Mouse (Mus musculus) c-Kit-positive CD71-negative TER-119-negative erythroid progenitor cells, embryonic 14.5 days (primary cell): Measurements from ENCODE around the gene H2-Ob.
"Not testable (repeated sequence)": the region's sequence is repeated elsewhere in the genome, so short reads cannot be mapped to it uniquely, and the experiment has no call there.

Experiments used
- DNase-seq: peaks from one replicate; pipeline ENCODE4 v3.0.0-alpha.2; 2013; ENCODE audit warnings: low read depth

H2-Ob gene

DNA sequence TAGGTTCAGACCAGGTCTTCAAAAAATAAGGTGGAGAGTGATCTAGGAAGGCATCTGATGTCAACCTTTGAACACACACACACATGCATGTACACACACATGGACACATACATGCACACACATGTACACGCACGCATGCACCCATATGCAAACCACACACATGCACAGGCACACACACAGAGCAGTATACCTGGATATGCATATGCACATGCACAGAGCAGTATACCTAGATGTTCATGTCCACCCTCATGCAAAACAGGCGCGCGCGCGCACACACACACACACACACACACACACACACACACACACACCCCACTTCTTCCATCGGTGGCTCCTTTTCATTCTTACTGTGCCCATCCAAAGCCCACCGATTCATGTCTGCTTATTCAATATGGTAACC is 30.8 kb upstream of the H2-Ob start:
- DNase-seq = no peak

DNA sequence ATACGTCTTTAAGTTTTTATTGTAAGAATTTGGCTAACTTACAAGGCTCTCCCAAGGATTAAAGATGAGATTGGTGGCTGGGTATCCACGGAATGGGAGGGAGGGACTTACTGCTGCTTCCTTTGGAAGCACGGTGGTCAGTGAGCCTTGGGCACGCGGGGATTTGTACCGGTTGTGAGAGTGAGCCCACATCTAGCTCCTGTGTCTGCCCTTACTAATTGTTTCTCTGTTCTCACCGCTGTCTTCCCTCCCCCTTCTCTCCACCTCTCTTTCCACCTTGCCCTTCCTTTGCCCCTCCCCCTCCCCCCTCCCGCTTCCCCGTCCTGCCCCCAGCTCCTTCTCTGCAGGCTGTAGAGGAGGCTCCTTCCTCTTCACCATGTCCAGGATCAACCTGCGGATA is 30.3 kb upstream of the H2-Ob start:
- DNase-seq = no peak

DNA sequence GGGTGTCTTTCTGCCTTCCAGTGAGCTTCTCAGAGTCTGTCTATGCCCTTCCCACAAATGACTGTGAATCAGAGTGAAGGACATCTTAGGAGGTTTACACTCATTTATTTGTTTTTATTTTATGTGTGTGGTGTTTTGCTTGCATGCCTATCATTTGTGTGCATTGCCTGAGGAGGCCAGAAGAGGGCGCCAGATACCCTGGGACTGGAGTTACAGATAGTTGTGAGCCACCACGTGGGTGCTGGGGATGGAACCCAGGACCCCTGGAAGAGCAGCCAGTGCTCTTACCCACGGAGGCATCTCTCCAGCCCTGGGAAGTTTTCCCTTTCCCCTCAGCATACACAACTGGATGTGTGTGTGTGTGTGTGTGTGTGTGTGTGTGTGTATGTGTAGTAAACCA is 29.0 kb upstream of the H2-Ob start:
- no peak for DNase-seq

DNA sequence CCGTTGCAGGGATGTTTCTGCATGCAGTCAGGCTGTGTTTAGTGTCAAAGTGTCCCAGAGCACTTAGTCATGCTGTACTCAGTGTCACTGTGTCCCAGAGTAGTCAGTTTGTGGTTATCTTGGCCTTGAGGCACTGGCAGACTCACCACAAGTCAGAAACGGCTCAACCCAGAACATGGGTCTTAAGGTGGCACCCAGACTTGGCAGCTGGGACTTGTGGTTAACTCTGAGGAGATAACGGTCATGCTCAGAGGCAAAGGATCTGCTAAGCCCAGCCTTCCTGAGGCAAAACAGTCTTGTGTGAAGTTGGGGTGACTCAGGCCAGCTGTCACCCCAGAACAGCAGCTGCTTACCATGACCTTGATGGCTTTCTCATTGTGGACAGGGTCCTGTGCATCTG is 28.1 kb upstream of the H2-Ob start:
- DNase-seq = no peak

DNA sequence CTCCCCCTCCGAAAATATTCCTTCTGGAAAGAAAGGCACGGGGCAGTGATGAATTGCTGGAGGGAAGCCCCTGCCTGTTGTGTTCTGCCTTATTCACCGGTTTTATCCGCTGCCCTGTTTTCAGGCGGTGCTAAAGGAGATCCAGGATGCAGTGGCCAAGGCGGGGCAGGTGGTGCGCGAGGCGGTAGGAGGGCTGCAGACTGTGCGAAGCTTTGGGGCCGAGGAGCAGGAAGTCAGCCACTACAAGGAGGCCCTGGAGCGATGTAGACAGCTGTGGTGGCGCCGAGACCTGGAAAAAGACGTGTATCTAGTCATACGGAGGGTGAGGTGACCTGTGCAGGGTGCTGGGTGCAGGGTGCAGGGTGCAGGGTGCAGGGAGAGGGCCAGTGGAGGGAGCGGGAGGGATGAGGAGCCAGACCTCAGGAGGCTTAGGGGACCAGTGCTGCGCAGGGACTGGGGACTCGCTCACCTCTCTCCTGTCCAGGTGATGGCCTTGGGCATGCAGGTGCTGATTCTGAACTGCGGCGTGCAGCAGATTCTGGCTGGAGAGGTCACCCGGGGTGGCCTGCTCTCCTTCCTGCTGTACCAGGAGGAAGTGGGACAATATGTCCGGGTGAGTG is 26.8 kb upstream of the H2-Ob start:
- DNase-seq = no peak

DNA sequence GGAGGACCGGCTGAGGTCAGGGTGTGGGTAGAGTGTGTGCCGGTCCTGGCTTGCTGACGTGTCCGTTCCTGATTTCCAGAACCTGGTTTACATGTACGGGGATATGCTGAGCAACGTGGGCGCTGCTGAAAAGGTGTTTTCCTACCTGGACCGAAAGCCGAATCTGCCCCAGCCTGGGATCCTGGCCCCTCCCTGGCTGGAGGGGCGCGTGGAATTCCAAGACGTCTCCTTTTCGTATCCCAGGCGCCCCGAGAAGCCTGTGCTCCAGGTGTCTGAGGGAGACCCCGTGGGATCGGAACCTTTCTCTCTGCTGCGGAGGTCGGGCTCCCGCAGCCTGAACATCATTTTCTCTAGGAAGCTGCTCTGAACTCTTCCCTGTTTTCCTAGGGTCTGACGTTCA is 24.8 kb upstream of the H2-Ob start:
- no peak for DNase-seq

DNA sequence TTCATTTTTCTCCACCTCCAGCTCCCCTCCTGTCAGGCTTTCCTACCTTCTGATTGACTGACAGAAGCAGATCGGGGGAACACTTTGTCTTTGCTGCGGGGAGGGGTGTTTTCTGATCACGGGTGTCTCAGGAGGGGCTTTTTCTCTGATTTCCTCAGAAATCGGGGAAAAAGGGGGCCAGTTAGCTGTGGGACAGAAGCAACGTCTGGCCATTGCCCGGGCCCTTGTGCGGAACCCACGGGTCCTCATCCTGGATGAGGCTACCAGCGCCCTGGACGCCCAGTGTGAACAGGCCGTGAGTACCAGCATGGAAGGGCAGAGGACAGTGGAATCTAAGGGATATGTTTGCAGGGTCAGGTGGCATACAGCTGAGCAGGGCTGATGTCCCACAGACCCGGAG is 23.5 kb upstream of the H2-Ob start:
- no peak for DNase-seq

DNA sequence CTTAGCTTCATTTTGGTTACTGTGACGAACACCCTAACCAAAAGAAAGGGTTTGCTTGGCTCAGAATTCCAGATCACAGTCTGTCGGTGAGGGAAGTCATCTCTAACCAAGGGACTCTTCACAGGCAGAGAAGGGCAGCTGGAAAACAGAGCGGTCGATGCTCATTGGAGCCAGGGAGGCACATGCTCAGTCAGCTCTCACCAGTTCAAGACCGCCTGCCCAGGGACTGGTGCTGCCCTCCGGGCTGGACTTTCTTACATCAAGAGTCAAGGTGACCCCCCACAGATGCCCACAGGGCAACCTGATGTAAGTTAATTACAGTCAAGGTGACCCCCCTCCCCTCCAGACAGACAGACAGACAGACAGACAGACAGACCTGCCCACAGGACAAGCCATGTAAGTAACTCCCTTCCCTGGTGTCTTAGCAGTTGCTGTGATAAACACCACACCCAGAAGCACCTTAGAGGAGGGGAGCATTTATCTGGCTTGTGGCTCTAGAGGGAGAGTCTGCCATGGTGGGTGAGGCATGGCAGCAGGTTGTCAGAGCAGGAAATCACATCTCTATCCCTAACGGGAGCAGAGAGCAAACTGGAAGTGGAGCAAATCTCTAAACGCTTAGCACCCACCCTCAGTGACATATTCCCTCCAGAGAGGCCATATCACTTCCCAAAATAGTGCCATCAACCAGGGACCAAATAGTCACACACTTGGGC is 21.3 kb upstream of the H2-Ob start:
- DNase-seq = no peak

DNA sequence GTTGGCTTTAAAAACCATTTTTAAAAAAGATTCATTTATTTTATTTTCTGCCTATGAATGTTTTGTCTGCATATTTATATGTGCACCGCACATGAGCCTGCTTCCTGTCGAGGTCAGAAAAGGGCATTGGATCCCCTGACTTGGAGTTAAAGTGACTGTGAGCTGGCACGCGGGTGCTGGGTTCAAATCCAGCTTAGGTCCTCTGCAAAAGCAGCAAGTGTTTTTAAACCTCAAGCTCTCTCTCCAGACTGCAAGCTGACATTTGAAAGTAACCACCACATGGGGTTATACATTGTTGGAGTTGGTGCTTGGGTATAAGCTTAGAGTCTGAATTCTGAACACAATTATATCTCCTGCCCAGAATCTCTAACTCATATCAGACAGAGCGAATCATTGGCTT is 20.7 kb upstream of the H2-Ob start:
- DNase-seq = no peak

DNA sequence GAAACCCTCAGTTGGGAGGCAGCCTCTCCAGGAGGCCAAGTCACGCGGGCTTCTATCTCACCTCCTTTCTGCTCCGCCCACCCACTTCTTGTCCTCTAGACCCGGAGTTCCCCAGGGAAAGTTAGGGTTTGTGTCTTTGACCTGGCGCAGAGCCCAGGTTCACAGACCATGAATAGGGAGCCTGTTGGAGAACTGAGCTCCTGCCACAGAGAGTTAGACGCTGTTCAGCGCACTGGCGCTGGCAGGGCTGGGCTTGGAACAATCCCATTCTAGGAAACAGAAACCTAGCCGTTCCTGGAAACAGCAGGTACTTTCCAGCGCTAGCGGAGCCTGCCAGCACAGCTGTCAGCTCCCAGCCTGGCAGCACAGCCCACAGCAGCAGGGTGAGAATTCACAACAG is 20.0 kb upstream of the H2-Ob start:
- no peak for DNase-seq

DNA sequence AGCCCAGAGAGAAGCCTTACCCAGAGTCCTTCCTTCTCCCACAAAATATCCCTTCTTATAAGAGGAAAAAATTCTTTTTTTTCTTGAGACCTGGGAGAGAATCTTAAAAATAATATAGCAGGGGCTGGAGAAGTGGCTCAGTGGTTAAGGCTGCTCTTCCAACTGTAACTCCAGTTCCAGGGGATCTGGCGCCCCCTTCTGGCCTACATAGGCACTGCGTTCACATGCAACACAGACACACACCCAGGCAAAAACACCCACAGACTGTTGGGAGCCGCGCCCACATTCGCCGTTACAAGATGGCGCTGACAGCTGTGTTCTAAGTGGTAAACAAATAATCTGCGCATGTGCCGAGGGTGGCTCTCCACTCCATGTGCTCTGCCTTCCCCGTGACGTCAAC is 19.6 kb upstream of the H2-Ob start:
- DNase-seq = not testable (repeated sequence)

DNA sequence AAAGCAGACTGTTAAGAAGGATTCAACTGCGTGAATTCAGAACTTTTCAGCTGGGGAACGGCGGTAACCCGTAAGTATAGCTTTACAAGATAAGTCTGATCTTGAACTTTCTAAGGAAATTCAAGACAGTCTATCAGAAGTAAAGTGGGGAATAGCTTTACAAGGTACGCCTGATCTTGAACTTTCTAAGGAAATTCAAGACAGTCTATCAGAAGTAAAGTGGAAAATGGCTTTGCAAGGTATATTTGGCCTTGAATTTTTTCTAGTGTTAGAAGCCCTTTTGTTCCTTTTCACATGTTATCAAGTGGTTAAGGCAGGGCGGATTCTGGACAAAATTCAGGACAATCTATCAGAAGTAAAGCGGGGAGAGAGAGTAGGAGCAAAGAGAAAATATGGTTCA is 18.9 kb upstream of the H2-Ob start:
- DNase-seq = not testable (repeated sequence)

DNA sequence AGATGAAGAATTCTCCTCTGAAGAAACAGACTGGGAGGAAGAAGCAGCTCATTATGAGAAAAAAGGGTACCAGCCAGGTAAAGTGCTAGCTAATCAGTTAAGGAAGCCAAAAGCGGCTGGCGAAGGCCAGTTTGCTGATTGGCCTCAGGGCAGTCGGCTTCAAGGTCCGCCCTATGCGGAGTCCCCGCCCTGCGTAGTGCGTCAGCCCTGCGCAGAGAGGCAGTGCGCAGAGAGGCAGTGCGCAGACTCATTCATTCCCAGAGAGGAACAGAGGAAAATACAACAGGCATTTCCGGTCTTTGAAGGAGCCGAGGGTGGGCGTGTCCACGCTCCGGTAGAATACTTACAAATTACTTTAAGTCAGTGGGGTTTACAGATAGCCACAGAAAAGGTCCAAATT is 18.3 kb upstream of the H2-Ob start:
- DNase-seq = not testable (repeated sequence)

DNA sequence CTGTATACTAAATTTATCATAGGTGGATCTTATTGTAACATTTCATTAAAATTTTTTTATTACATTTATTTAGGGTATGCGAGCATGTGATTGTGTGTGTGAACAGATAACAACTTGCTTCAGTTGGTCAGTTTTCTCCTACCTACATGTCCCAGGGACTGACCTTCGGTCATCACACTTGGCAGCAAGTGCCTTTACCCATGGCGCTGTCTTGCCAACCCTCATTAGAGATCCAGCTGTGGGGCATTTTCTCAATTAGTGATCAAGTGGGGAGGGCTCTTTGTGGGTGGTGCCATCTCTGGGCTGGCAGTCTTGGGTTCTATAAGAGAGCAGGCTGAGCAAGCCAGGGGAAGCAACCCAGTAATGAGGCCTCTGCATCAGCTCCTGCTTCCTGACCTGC is 13.9 kb upstream of the H2-Ob start:
- no peak for DNase-seq

DNA sequence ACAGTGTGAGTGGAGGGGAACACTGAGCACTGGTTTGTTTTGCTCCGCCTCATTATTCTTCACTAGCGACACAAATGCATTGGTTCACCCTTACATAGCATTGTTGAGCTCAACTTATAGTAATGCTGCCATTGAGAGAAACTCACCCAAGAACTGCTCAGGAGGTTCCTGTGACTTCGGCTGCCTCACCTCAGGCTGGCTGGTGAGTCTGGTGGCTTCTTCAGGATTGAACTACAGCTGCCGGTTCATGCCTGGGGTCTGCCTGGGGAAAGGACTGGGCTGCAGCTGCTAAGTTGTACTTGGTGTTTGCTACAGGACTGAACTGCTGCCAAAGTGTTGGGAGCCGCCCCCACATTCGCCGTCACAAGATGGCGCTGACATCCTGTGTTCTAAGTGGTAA is 13.3 kb upstream of the H2-Ob start:
- no peak for DNase-seq

DNA sequence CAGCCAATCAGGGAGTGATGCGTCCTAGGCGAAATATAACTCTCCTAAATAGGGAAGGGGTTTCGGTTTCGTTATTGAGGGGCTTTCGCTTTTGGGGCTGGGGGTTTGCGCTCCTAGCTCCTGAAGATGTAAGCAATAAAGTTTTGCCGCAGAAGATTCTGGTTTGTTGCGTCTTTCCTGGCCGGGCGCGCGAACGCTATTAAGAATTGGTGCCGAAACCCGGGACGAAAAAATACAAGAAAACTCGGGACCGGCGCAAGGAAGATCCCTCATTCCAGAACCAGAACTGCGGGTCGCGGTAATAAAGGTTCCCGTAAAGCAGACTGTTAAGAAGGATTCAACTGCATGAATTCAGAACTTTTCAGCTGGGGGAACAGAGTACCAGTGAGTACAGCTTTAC is 12.8 kb upstream of the H2-Ob start:
- DNase-seq = not testable (repeated sequence)

DNA sequence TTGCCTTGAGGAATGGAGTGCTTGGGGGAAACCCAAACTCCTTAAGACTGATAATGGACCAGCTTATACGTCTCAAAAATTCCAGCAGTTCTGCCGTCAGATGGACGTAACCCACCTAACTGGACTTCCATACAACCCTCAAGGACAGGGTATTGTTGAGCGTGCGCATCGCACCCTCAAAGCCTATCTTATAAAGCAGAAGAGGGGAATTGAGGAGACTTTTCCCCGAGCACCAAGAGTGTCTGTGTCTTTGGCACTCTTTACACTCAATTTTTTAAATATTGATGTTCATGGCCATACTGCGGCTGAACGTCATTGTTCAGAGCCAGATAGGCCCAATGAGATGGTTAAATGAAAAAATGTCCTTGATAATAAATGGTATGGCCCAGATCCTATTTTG is 7.7 kb upstream of the H2-Ob start:
- not testable (repeated sequence) for DNase-seq

DNA sequence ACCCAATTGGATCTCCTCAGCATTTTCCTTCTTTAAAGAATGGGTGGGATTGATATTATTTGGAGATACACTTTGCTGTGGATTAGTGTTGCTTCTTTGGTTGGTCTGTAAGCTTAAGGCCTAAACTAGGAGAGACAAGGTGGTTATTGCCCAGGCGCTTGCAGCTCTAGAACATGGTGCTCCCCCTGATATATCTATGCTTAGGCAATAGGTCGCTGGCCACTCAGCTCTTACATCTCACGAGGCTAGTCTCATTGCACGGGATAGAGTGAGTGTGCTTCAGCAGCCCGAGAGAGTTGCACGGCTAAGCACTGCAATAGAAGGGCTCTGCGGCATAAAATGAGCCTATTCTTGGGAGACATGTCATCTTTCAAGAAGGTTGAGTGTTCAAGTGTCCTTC is 6.7 kb upstream of the H2-Ob start:
- not testable (repeated sequence) for DNase-seq

DNA sequence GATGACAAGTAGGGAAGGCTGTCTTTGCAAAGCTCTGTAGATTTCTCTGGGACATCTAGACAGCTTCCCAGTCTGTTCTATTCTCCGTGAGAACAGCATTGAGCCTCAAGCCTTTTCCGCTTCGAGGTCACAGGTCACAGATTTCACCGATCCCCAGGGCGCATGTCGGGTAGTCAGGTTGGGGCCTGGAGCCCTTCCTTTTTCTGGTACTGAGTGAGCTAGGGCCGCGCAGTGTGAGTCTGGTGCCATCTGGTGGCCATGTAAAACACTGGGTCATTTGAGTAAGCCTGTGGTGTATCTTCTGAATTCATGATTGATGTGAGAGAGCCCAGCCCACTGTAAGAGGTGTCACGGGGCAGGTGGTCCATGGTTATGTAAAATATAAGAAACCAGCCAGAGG is 3.8 kb upstream of the H2-Ob start:
- DNase-seq = peak; percentile 82

DNA sequence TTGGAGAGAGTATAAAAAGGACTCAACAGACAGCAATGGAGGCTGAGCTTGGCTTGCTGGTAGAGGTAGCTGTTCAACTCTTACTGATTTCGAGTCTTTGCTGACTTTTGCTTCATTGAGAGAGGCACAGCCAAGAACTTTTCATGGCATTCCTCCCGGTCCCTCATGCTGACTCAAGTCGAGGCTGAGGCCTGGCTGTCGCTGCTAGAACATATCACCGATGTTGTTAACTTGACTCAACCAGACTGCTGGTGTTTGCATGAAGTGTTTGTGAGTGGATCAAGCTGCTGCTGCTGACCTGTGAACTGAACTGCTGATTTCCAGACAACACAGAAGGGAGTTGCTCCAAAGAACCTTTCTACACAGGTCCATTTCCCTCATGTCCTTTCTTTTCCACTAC is 2.0 kb upstream of the H2-Ob start:
- no peak for DNase-seq

DNA sequence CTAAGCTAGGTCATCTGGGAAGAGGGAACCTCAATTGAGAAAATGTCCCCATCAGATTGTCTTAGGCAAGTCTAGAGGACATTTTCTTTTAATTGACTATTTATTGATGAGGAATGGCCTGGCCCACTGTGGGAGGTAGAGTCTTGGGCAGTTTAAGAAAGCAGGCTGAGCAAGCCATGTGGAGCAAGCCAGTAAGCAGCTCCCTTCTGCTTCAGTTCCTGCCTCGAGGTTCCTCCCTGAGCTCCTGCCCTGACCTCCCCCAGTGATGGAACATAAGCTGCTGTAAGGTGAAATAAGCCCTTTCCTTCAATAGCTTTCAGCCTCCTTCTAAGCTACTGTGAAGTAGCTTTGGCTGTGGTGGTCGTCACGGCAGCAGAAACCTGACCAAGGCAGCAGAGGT is 962 bp upstream of the H2-Ob start:
- no peak for DNase-seq

DNA sequence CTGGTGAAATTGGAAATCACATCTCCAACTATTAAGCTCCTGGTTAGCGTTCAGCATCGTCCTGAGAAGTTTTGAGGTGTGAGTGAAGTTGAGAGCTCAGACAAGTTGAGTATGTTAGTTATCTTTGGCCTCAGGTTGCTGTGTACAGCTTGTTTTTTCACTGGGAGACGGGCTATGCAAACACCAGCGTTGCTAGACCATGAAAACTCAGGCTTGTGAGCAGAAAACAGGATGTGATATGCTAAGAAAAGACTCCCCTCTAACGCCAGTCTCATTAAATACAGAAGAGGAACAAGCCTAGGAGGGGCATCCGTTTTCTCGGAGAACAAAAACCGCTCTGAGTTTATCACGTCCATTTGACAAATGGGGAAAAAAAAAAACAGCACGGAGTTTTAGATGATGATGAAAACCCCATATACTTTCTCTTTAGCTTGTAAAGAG is 918 bp downstream of the H2-Ob start:
- DNase-seq = no peak

DNA sequence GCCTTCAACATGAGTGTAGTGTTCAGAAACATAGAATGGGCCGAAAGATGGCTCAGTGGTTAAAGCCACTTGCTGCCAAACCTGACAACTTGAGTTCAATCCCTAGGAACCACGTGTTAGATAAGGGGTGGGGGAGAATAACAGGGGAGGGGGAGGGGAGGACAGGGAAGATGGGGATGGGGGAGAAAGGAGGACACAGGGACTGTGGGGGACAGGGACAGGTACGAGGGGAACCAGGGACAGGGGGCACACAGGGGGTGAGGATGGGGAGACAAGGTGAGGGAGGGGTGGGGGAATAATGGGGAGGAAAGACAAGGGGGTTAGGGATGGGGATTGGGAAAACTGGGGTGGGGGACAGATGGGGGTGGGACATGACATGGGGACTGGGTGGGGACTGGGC is 1.7 kb downstream of the H2-Ob start:
- no peak for DNase-seq

DNA sequence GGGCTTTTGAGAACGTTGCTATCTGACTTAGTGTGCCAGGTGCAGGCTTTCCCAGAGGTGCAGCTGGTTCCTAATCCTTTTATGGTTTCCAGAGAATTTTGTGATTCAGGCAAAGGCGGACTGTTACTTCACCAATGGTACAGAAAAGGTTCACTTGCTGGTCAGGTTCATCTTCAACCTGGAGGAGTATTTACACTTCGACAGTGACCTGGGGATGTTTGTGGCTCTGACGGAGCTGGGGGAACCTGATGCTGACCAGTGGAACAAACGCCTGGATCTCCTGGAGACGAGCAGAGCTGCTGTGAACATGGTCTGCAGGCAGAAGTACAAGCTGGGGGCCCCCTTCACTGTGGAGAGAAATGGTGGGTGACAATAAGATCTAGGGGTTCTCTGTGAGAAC is 2.2 kb downstream of the H2-Ob start:
- DNase-seq = no peak
